Mouse (Mus musculus) hindbrain, embryonic 16.5 days (tissue): ENCODE measurements around the gene Eva1c. TPM values are rescaled to one million over a fixed set of nuclear protein-coding genes. Genes with fewer than 3 reads are reported as not detected.

ENCODE experiments used
- ATAC-seq: fragments of 200-750 bp; cut with Nextera tagmentation; 2 replicates; pipeline ENCODE4 v1.8.0; 2017; ENCODE audit warnings: moderate TSS enrichment, moderate library complexity
- H3K27ac ChIP-seq: fragments of 300-500 bp; sonication (generic); 2 replicates; pipeline ENCODE4 v1.5.1; 2014; ENCODE audit warnings: low read depth, mild to moderate bottlenecking, control low read depth, low read length, moderate library complexity
- H3K27me3 ChIP-seq: fragments of 300-500 bp; sonication (generic); replicated peaks from 2 replicates; pipeline ENCODE4 v1.6.1; 2014; ENCODE audit warnings: low read length; ENCODE audit not compliant: control insufficient read depth, insufficient read depth
- H3K36me3 ChIP-seq: fragments of 300-500 bp; sonication (generic); 2 replicates; pipeline ENCODE4 v1.6.1; 2014; ENCODE audit warnings: mild to moderate bottlenecking, low read length, moderate library complexity, mixed read lengths; ENCODE audit not compliant: control insufficient read depth, insufficient read depth
- H3K4me1 ChIP-seq: fragments of 300-500 bp; sonication (generic); 2 replicates; pipeline ENCODE4 v1.6.1; 2014; ENCODE audit warnings: low read depth, low read length; ENCODE audit not compliant: control insufficient read depth, insufficient read depth
- H3K4me2 ChIP-seq: fragments of 300-500 bp; sonication (generic); 2 replicates; pipeline ENCODE4 v1.6.1; 2014; ENCODE audit warnings: mild to moderate bottlenecking, low read length, control low read depth, moderate library complexity
- H3K4me3 ChIP-seq: fragments of 300-500 bp; sonication (generic); 2 replicates; pipeline ENCODE4 v1.5.1; 2014; ENCODE audit warnings: mild to moderate bottlenecking, low read length, control low read depth, moderate library complexity
- H3K9ac ChIP-seq: fragments of 300-500 bp; sonication (generic); 2 replicates; pipeline ENCODE4 v1.6.1; 2014; ENCODE audit warnings: low read depth, mild to moderate bottlenecking, control low read depth, low read length, moderate library complexity
- H3K9me3 ChIP-seq: fragments of 300-500 bp; sonication (generic); 2 replicates; pipeline ENCODE4 v1.6.1; 2014; ENCODE audit warnings: mild to moderate bottlenecking, low read length, moderate library complexity; ENCODE audit not compliant: control insufficient read depth
- WGBS: fragments of 180-500 bp; shearing (Covaris S2); extraction: QIAGEN DNeasy Blood & Tissue Kit; methylation state at CpG from one replicate; pipeline ENCODE4 v1.1.7; 2014; 5-methylcytosine and 5-hydroxymethylcytosine counted together
- polyA plus RNA-seq: library from polyadenylated mRNA; unstranded; fragments of >200 nt; fragmentation: Nextera tagmentation; extraction: Ambion mirVana; gene quantifications from 2 replicates; pipeline ENCODE4 v1.2.1, GENCODE M21; 2015

Gene Eva1c
- polyA plus RNA-seq, result 4.4 and 4.8 TPM in 2 replicates

GRCm38 (mm10) chr16:90826457-90826856, at the start of gene Eva1c:
Eva1c (plus strand) TSS chr16:90826719.
- Histone ChIP-seq H3K4me2 (no peak within 1 kb of the TSS), H3K9me3 (no peaks in the 10 kb centered on the region), H3K4me3 (no peak within 1 kb of the TSS), H3K36me3 (no peaks in the 10 kb centered on the region), H3K27ac (no peak within 1 kb of the TSS), H3K27me3 (no peaks in the 10 kb centered on the region; the same call in 1 of the 2 replicates), H3K9ac (no peak within 1 kb of the TSS), H3K4me1 (peaks cover 11% of the 10 kb centered on the region)
- WGBS, result 62% methylated on average over 7 of the region's 7 CpGs
- ATAC-seq, result no peak

DNA sequence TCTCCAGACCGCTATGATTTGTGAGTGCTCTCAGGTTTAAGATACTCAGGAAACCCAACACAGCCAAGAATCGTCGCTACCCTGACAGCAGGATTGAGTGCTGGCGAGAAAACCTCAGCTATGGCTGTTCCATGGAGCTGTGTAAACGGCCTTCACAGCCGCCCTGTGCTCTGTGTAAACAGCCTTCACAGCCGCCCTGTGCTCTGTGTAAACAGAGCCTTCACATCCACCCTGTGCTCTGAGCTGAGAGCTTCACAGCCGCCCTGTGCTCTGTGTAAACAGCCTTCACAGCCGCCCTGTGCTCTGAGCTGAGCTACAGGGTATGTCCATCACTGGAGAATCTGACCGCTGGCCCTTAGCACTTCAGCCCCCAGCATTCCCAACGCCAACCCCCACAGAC, 46.7 kb upstream of the Eva1c start:
- no peaks in the 10 kb centered on the region for H3K4me1 ChIP-seq
- no peaks in the 10 kb centered on the region for H3K27me3 ChIP-seq
- 73% methylated on average over 11 of the region's 11 CpGs for WGBS
- H3K27ac ChIP-seq, result no peak overlapping the region
- H3K9ac ChIP-seq, result no peak overlapping the region
- H3K9me3 ChIP-seq, result no peaks in the 10 kb centered on the region
- peaks cover 40% of the 10 kb centered on the region for H3K36me3 ChIP-seq
- peak; percentile 42 for ATAC-seq
- H3K4me3 ChIP-seq, result no peak overlapping the region
- no peak overlapping the region for H3K4me2 ChIP-seq

DNA sequence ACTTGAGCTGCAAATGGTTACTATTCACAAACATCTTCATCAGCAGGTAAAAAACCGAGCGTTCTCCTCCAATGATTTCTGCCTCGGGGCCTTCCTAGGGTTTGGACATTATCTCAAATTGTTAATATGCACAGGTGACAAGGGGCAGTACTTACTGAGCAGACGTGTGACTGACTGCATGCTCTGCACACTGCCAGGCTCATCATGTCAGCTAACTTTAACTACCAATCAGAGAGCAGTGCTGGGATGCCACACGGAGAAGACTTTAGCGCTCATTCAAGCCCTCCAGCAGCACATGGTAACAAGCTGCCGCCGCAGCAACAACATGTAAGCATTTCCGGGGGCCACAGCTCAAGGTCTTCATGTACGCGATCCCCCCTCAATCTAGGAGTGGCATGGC, 43.2 kb upstream of the Eva1c start:
- H3K4me3 ChIP-seq, result no peak overlapping the region

GRCm38 (mm10) chr16:90785257-90785656, 41.3 kb upstream of the Eva1c start:
- Histone ChIP-seq H3K4me2 (no peak overlapping the region), H3K27me3 (no peaks in the 10 kb centered on the region), H3K4me3 (no peak overlapping the region), H3K27ac (no peak overlapping the region), H3K4me1 (no peaks in the 10 kb centered on the region), H3K9ac (no peak overlapping the region), H3K9me3 (no peaks in the 10 kb centered on the region), H3K36me3 (peaks cover 55% of the 10 kb centered on the region)
- ATAC-seq, result no peak
- 94% methylated on average over 4 of the region's 4 CpGs for WGBS

More for the DNA sequence above, 43.2 kb upstream of the Eva1c start:
- Histone ChIP-seq H3K27ac (no peak overlapping the region), H3K36me3 (peaks cover 45% of the 10 kb centered on the region), H3K9ac (no peak overlapping the region), H3K27me3 (no peaks in the 10 kb centered on the region), H3K4me2 (no peak overlapping the region), H3K4me1 (no peaks in the 10 kb centered on the region), H3K9me3 (no peaks in the 10 kb centered on the region)
- 94% methylated on average over 11 of the region's 11 CpGs for WGBS
- no peak for ATAC-seq

GRCm38 (mm10) chr16:90788580-90788979, 37.9 kb upstream of the Eva1c start:
- no peaks in the 10 kb centered on the region for H3K4me1 ChIP-seq
- no peak for ATAC-seq
- no peak overlapping the region for H3K9ac ChIP-seq
- H3K27me3 ChIP-seq, result no peaks in the 10 kb centered on the region
- H3K36me3 ChIP-seq, result peaks cover 50% of the 10 kb centered on the region
- WGBS, result 95% methylated on average over 6 of the region's 6 CpGs
- H3K4me2 ChIP-seq, result no peak overlapping the region
- H3K4me3 ChIP-seq, result no peak overlapping the region
- H3K27ac ChIP-seq, result no peak overlapping the region
- H3K9me3 ChIP-seq, result no peaks in the 10 kb centered on the region

DNA sequence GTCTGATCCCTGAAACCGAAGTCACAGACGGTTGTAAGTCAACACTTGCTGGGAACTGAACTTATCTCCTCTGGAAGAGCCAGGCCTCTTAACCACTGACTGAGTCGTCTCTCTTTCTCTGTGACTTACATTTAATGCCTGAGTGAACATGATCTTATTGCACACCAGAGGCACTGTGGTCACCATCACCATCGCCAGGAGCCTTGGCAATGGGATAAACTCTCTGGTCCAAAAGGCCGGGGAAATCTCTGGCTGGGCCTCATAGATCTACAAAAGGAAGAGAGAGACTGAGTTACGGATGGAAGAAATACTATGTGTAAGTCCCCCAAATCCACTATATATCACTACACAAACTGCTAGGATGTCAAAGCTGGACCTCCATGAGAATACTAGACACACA, 35.6 kb upstream of the Eva1c start:
- Histone ChIP-seq H3K4me2 (no peak overlapping the region), H3K9ac (no peak overlapping the region), H3K9me3 (no peaks in the 10 kb centered on the region), H3K4me1 (no peaks in the 10 kb centered on the region), H3K27ac (no peak overlapping the region), H3K27me3 (no peaks in the 10 kb centered on the region), H3K4me3 (no peak overlapping the region), H3K36me3 (peaks cover 49% of the 10 kb centered on the region)
- no peak for ATAC-seq
- 89% methylated on average over 6 of the region's 6 CpGs for WGBS

DNA sequence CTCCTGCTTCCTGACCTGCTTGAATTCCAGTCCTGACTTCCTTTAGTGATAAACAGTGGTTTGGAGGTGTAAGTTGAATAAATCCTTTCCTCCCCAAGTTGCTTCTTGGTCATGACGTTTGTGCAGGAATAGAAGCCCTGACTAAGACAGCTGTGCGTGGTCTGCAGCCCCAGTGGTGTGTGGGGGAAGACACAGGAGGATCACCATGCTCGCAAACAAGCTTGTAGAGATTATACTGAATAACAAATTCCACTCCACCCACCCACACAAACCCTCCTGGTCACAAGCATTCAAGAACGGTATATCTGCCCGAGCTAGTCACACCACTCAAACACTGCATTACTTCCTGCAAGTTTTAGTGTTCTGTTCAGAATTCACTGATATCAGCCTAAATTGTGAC, 34.5 kb upstream of the Eva1c start:
- no peaks in the 10 kb centered on the region for H3K4me1 ChIP-seq
- ATAC-seq, result no peak
- no peaks in the 10 kb centered on the region for H3K9me3 ChIP-seq
- H3K27ac ChIP-seq, result no peak overlapping the region
- no peak overlapping the region for H3K4me2 ChIP-seq
- H3K4me3 ChIP-seq, result no peak overlapping the region
- 88% methylated on average over 5 of the region's 5 CpGs for WGBS
- H3K9ac ChIP-seq, result no peak overlapping the region
- H3K27me3 ChIP-seq, result no peaks in the 10 kb centered on the region
- peaks cover 44% of the 10 kb centered on the region for H3K36me3 ChIP-seq

- Histone ChIP-seq H3K4me3 (no peak overlapping the region), H3K4me1 (no peaks in the 10 kb centered on the region), H3K4me2 (no peak overlapping the region), H3K9ac (no peak overlapping the region), H3K36me3 (peaks cover 44% of the 10 kb centered on the region), H3K27ac (no peak overlapping the region), H3K9me3 (no peaks in the 10 kb centered on the region), H3K27me3 (no peaks in the 10 kb centered on the region)
- ATAC-seq, result no peak
- 88% methylated on average over 3 of the region's 3 CpGs for WGBS
Measured at GRCm38 (mm10) chr16:90792500-90792899, 34.0 kb upstream of the Eva1c start.

- no peak overlapping the region for H3K27ac ChIP-seq
- H3K27me3 ChIP-seq, result no peaks in the 10 kb centered on the region
- no peak overlapping the region for H3K9ac ChIP-seq
- H3K4me1 ChIP-seq, result no peaks in the 10 kb centered on the region
- H3K4me3 ChIP-seq, result no peak overlapping the region
- H3K9me3 ChIP-seq, result no peaks in the 10 kb centered on the region
- ATAC-seq, result no peak
- peaks cover 37% of the 10 kb centered on the region for H3K36me3 ChIP-seq
- no peak overlapping the region for H3K4me2 ChIP-seq
Measured at GRCm38 (mm10) chr16:90794708-90795107, 31.8 kb upstream of the Eva1c start.

DNA sequence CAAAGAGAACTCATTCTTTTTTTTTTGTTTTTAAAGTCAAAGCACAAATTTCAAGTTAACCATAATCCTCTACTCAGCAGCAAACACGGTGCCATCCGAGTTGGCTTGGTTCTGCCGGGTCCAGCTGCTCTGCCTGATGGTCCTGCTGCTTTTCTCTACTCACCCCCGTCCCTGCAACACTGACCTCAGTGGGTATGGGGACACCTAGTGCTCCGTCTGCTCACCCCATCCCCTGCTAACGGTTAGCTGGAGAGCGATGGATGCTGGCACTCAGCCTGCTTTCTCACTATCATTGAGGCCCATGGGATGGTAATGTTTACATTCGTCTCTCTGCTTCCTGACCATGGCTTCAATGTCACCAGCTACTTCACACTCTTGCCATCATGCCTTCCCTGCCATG, 28.1 kb upstream of the Eva1c start:
- no peaks in the 10 kb centered on the region for H3K27me3 ChIP-seq
- WGBS, result 87% methylated on average over 8 of the region's 8 CpGs
- no peak for ATAC-seq

More for the DNA sequence above, 28.1 kb upstream of the Eva1c start:
- Histone ChIP-seq H3K4me2 (no peak overlapping the region), H3K4me1 (no peaks in the 10 kb centered on the region), H3K36me3 (peaks cover 33% of the 10 kb centered on the region), H3K9ac (no peak overlapping the region), H3K27ac (no peak overlapping the region), H3K4me3 (no peak overlapping the region), H3K9me3 (no peaks in the 10 kb centered on the region)
